Mouse (Mus musculus) thymus, postnatal 10 days (tissue): ENCODE results near the gene Elmsan1.

Experiments
- DNase-seq, 2 experiments: peaks; one replicate each; pipeline ENCODE4 v3.0.0; 2021; ENCODE audit warnings: low spot score in 2 of 2

Elmsan1 gene

GRCm38 (mm10) chr12:84215758-84216440 lies 2.8 kb downstream of the Elmsan1 start:
- DNase-seq, result no peak

DNA sequence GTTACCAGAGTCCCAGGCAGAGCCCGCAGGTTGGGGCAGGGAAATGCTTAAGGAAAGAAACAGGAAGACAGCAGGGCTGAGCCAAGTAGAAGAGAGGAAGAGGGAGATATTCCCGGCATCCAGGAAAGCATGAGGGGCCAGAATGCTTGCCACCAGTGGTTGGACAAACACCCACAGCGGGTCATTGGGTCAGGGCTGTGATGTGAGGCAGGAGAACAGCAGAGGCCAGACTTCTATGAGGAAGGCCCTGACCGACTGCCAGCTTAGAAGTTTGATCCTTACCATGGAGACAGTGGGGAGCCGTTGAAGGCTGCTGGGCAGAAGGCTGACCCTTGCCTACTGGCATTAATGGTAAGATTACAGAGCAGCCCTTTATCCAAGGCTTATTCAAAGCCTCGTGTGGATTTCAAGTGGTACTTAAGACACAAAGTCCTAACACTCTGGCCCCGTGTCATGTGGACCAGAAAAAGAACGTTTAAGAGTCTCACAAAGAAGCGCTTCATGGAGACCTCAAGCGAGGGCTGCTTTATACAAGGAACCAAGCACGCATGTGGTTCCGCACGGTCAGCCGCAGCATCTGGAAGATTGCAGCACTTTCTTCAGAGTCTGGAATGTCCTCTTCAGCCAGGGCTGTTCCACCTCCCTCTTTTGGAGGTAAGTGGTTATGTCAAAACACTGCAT lies 4.0 kb downstream of the Elmsan1 start:
- DNase-seq, result no peak

DNA sequence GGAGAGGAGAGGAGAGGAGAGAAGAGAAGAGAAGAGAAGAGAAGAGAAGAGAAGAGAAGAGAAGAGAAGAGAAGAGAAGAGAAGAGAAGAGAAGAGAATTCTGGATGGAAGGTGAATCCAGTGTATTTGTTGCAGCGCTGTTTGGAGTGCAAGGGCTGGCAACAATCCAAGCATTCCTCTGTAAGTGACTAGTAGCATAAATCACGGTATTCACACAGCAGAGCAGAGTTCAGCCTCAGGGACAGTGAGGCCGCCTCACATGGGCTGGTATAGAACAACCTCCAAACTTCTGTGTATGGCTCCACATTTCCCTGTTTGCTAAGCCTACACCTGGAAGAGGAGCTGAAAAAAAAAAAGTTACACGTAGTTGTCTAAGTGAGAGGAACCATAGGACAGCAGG lies 6.4 kb downstream of the Elmsan1 start:
- no peak for DNase-seq

DNA sequence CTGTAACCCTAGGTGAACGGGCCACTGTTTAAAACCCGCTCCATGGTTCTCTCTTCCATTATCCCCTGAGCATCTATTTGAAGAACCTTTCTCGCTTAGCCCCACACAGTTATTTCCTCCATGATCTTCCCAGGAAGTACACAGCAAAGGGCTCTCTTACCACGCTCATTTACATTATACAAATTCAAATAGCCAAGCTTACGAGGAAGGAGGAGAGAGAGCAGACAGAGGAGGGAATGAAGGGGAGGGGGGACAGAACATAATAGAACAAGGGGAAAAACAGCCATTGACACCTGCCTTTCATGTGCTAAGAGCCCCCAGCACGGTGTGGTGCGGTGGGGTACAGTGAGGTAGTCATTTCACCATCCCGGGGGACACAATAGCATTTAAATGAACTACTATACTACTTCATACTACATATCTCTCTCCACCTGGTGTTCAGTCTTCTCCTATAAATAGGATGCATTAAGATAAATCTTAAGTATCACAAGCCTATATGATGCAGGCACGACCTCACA lies 7.6 kb downstream of the Elmsan1 start:
- no peak for DNase-seq

DNA sequence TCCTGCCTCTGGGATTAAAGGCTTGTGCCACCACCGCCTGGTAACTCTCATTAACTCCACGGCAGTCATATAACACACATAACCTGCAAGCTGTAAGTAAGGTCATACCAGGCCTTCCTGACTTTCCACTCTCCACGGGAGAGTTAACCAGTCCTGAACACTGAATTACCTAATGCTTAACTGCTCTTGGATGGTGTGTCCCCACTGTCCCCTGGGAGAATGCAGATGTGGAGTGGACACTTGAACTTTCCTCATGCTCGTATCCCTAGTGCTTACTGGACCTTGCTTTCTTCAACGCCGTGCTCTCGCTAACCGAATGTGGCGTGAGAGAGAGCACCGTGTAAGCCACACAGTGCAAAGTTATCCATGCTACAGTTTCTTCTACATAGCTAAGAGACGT lies 8.4 kb downstream of the Elmsan1 start:
- no peak for DNase-seq

DNA sequence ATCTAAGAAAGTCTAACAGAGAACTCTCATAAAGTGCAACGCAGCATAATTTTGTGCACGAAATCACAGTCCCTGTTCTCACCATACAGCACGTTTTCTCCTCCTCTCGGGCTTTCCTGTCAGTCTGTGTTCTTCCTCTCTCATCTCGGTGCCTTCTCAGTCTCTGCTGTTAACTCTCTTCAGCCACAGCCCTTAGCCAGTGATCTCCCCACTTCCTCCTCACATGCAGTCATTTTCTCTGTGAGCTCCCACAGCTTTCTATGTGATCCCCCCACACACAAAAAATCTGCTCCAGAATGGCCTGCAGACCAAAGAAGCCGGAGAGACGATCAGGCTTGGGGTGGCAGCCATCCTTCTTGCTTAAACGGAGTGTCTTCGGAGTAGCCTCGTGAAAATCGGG lies 9.6 kb downstream of the Elmsan1 start:
- no peak for DNase-seq

DNA sequence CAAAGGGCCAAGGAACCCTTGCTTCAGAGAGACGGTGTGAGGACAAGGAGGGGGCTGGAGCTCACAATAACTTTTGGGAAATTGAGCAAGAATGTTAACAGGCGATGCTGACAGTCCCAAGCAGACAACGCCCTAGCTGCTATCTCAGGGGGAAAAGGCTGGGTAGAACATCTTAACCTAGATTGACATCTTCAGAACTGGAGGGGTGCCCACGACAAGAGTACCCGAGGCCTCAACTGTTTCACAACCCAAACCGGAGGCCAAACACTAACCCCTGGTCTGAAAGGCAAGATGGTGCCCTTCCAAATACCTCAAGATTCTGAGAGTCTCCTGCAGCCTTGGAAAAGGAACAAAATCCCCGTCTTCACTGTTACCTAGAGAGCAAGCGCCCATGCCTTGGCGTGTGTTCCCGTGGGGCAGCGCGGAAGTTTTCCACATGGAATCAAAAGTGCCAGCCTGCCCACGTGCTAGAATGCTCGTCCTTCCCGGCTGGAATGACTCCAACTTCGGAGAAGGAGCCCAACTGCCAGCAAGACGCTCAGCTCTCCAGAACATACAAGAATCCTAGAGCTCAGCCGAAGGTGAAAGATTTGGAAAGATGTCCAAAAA lies 11.4 kb downstream of the Elmsan1 start:
- no peak for DNase-seq

DNA sequence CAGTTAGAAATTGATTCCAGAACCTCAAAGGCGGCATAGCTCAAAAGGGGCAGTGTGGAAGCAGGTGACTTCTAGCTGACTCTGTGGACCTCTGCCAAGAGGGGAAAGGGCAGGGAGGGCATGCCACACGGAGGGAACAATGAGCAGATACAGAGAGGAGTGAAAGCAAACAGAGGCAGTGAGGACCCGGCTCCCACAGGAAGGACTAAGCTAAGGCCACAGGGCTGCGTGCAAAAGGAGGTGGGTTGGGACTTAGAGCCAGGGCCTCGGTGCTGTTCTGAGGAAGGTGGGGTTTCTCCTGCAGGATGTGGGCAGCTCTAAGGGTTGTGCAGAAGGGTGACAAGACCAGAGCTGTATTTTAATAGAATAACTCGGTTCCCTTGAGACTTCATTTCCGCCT lies 12.2 kb downstream of the Elmsan1 start:
- no peak for DNase-seq

- DNase-seq, result no peak
Measured at GRCm38 (mm10) chr12:84205659-84206185, 13.0 kb downstream of the Elmsan1 start.

- DNase-seq, result no peak
Measured at GRCm38 (mm10) chr12:84204662-84205061, 14.0 kb downstream of the Elmsan1 start.

DNA sequence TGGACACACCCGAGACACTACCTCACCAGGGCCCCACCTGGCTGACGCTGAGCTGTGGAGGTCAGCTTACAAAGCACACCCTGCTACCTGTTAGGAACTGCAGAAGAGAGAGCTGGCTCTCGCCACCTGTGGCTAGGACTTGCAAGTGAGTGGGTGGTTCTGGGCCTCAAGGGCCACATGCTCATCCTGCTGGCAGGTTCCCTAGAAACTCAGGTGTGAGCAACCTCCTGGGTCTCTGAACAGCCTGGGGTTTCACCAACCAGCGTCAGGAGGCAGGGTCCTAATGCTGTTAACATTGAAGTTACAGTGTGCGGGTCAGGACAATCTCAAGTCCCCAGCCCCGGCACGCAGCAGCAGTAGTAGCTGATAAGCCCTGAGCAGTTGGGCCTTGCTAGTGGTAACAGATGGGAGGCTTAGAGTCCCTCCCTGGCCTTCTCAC lies 14.9 kb downstream of the Elmsan1 start:
- DNase-seq, result no peak

DNA sequence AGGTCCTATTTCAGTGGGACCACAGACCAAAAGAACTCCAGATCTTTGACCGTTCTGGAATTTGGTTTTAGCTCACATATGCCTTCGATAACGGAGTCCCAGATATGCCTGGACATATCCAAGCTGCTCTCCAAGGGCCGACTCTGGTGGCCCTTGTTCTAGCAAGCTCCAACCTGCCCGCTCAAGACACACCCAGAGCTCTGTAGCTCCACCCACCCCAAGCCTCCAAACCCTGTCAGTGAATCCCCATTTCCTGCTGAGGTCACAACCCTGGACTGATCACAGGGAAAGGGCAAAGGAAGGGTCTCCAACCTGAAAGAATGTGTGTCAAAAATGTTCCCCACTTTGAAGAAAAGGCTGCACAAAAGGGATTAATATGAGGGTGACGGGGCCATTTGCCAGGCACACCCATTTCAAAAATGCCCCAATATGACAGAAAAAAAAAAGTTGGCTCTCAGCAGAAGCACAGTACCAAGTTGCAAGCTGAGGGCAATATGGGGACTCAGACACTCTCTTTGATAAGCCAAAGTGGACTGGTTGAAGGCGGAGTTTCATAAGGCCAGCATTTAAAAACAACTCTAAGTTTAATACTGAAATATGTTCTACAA lies 15.4 kb downstream of the Elmsan1 start:
- no peak for DNase-seq

DNA sequence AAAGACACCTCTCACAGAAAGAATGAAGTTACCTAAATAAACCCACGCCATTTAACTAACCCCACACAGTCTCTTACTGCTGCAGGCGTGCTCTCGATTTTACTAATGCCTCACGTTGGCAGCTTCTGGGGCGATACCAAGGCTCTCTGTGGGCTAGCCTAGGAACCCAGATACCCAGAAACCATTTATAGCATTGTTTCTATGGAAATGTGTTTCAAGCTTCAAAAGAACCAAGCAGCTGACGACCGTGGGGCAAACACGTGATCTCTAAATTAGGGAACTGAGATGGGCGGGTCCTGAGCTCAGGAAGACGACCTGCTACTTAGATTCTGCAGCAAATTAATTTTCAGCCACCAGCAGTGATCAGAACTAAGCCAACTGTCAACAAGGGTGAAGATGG lies 16.1 kb downstream of the Elmsan1 start:
- no peak for DNase-seq

GRCm38 (mm10) chr12:84201686-84202484 lies 16.8 kb downstream of the Elmsan1 start:
- no peak for DNase-seq

- DNase-seq, result no peak
Measured at GRCm38 (mm10) chr12:84201222-84201621, 17.5 kb downstream of the Elmsan1 start.

GRCm38 (mm10) chr12:84198880-84199279 lies 19.8 kb downstream of the Elmsan1 start:
- no peak for DNase-seq

DNA sequence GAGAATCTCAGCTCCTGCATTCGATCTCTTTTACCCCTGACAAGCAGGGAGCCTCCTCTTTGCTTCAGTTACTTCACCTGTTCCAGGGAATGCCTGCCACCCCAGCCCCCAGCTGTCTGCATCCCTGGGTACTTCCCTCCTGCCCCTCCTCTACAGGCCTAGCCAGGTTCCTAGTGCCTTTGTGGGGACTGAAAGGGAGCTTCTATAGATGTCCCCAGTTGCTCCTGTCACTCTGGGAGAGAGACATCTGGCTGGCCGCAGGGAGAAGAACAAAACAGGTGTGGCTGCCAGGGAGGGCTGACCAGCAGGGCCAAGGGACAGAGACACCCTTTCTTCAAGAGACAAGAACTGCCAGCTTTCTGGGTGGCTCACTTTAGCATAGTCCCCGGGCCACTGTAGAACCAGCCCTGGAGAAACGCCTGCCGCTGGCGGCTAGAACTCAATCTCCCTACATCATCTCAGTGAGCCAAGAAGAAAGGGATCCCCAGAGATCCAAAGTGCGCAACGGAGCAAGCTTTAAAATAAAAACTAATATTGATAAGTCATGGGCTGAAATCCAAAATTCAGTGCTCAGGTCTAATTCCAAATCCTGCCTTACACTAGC lies 20.5 kb downstream of the Elmsan1 start:
- DNase-seq, result no peak

DNA sequence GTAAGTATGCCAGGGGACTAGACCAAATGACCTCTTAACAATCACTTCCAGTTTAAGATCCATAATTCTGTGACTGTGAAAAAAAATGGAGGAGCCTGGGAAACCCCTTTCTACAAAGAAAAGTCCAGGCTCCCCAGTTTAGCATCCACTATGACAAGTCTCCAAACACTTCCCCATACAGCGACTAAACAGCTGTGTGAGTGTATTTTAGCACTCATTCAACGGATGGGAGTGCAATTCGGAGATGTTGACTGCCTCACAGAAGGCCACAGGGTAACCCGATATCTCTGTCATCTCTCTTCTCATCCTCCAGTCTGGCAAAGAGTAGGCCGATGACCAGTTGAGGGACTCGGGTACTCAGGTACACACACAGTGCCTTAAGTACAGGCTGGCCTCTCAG lies 23.5 kb downstream of the Elmsan1 start:
- DNase-seq, result no peak

- DNase-seq, result no peak
Measured at GRCm38 (mm10) chr12:84194400-84195109, 24.1 kb downstream of the Elmsan1 start.

DNA sequence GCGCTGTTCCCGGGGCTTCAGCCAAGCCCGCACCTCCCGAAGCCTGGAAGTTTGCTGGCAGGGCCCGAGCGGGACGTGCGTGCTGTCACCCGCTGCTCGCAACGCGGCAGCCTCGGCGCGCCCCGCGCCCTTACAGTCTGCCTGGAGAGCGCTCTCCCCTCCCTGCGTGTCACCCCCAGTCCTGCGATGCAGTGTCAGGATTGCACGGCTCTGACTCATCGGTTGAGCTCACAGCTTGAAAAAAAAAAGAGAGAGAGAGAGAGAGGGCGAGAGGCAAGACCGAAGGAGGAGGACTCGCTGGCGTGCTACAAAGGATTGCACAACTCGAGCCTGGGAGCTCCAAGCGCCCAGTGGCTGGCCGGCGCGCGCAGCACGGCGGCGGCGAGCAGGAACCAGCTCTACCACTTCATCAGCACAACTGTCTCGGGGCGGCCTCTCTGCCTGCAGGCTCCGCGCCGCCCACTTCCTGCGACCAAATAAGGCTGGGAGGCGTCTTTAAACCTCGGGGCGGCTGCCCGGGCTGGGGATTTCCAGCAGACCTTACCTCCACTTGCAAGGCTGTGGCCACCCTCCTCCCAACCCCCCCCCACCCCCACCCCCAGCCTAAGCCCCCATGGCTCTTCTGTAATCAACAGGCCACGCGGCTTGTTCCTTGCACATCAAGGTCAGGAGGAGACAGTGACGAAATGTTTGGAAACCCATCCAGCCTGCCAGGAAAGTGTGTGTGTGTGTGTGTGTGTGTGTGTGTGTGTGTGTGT lies 24.9 kb downstream of the Elmsan1 start:
- DNase-seq, result peak; percentile 86 to 88
